Mouse (Mus musculus) limb, embryonic 15.5 days (tissue): ENCODE data around the gene 9130409I23Rik. TPM values are rescaled to one million over a fixed set of nuclear protein-coding genes. Genes with fewer than 3 reads are reported as not detected.
"Not testable (repeated sequence)": the region's sequence is repeated elsewhere in the genome, so short reads cannot be mapped to it uniquely, and the experiment has no call there.

ENCODE experiments used
- ATAC-seq: fragments of 200-750 bp; cut with Nextera tagmentation; 2 replicates; pipeline ENCODE4 v1.8.0; 2017; ENCODE audit warnings: low read depth, moderate TSS enrichment; ENCODE audit not compliant: insufficient number of reproducible peaks, low FRiP score, low TSS enrichment
- H3K27ac ChIP-seq: fragments of 300-500 bp; sonication (generic); 2 replicates; pipeline ENCODE4 v1.5.1; 2015; ENCODE audit warnings: moderate library complexity, mild to moderate bottlenecking, inconsistent platforms
- H3K27me3 ChIP-seq: fragments of 300-500 bp; sonication (generic); 2 replicates; pipeline ENCODE4 v1.6.1; 2015; ENCODE audit warnings: inconsistent platforms
- H3K36me3 ChIP-seq: fragments of 300-500 bp; sonication (generic); 2 replicates; pipeline ENCODE4 v1.6.1; 2015; ENCODE audit warnings: inconsistent platforms
- H3K4me1 ChIP-seq: fragments of 300-500 bp; sonication (generic); 2 replicates; pipeline ENCODE4 v1.6.1; 2015; ENCODE audit warnings: inconsistent platforms
- H3K4me2 ChIP-seq: fragments of 300-500 bp; sonication (generic); 2 replicates; pipeline ENCODE4 v1.6.1; 2015; ENCODE audit warnings: mild to moderate bottlenecking, inconsistent platforms
- H3K4me3 ChIP-seq: fragments of 300-500 bp; sonication (generic); 2 replicates; pipeline ENCODE4 v1.5.1; 2015; ENCODE audit warnings: mild to moderate bottlenecking, inconsistent platforms
- H3K9ac ChIP-seq: fragments of 300-500 bp; sonication (generic); 2 replicates; pipeline ENCODE4 v1.6.1; 2015; ENCODE audit warnings: inconsistent platforms
- H3K9me3 ChIP-seq: fragments of 300-500 bp; sonication (generic); 2 replicates; pipeline ENCODE4 v1.6.1; 2016; ENCODE audit warnings: inconsistent platforms
- WGBS: fragments of 180-500 bp; shearing (Covaris S2); methylation state at CpG from one replicate; pipeline ENCODE4 v1.1.7; 2015; 5-methylcytosine and 5-hydroxymethylcytosine counted together
- polyA plus RNA-seq: library from polyadenylated mRNA; unstranded; fragments of >200 nt; fragmentation: Nextera tagmentation; extraction: Ambion mirVana; gene quantifications from 2 replicates; pipeline ENCODE4 v1.2.1, GENCODE M21; 2015

9130409I23Rik gene
- polyA plus RNA-seq, 1 experiment from 2014 or later: not detected

GRCm38 (mm10) chr1:181014731-181015500, 36.1 kb upstream of the 9130409I23Rik start:
- Histone ChIP-seq H3K27me3 (no peaks in the 10 kb centered on the region), H3K27ac (0 out of 2 replicates have a peak overlapping the region, but pooled peaks have one; percentile 14), H3K4me1 (peaks cover 38% of the 10 kb centered on the region), H3K4me2 (no peak overlapping the region), H3K4me3 (no peak overlapping the region), H3K9me3 (no peaks in the 10 kb centered on the region), H3K9ac (0 out of 2 replicates have a peak overlapping the region, but pooled peaks have one; percentile 11), H3K36me3 (no peaks in the 10 kb centered on the region)
- WGBS: 57% methylated on average over 6 of the region's 6 CpGs
- ATAC-seq: no peak

GRCm38 (mm10) chr1:181015558-181015957, 35.5 kb upstream of the 9130409I23Rik start:
- Histone ChIP-seq H3K9ac (no peak overlapping the region), H3K4me3 (no peak overlapping the region), H3K9me3 (no peaks in the 10 kb centered on the region), H3K4me2 (0 out of 2 replicates have a peak overlapping the region, but pooled peaks have one; percentile 4), H3K36me3 (no peaks in the 10 kb centered on the region), H3K27me3 (no peaks in the 10 kb centered on the region), H3K4me1 (peaks cover 34% of the 10 kb centered on the region), H3K27ac (no peak overlapping the region)
- ATAC-seq: no peak

GRCm38 (mm10) chr1:181016045-181016444, 35.0 kb upstream of the 9130409I23Rik start:
- Histone ChIP-seq H3K36me3 (no peaks in the 10 kb centered on the region), H3K9ac (no peak overlapping the region), H3K27me3 (no peaks in the 10 kb centered on the region), H3K4me2 (no peak overlapping the region), H3K9me3 (no peaks in the 10 kb centered on the region), H3K27ac (0 out of 2 replicates have a peak overlapping the region, but pooled peaks have one; percentile 28), H3K4me1 (peaks cover 33% of the 10 kb centered on the region), H3K4me3 (no peak overlapping the region)
- WGBS: 74% methylated on average over 4 of the region's 4 CpGs
- ATAC-seq: no peak

GRCm38 (mm10) chr1:181016532-181017131, 34.4 kb upstream of the 9130409I23Rik start:
- peaks cover 33% of the 10 kb centered on the region for H3K4me1 ChIP-seq
- H3K9me3 ChIP-seq: no peaks in the 10 kb centered on the region
- no peaks in the 10 kb centered on the region for H3K36me3 ChIP-seq
- H3K4me3 ChIP-seq: peak overlapping the region; percentile 51
- peak; percentile 79; the same call in 1 of the 2 replicates for ATAC-seq
- peak overlapping the region; percentile 90 for H3K4me2 ChIP-seq
- no peaks in the 10 kb centered on the region for H3K27me3 ChIP-seq
- 2% methylated on average over 21 of the region's 21 CpGs for WGBS
- peak overlapping the region; percentile 77 for H3K27ac ChIP-seq
- H3K9ac ChIP-seq: peak overlapping the region; percentile 33; the same call in 1 of the 2 replicates

GRCm38 (mm10) chr1:181017212-181017711, 33.8 kb upstream of the 9130409I23Rik start:
- no peaks in the 10 kb centered on the region for H3K9me3 ChIP-seq
- peak overlapping the region; percentile 77 for H3K27ac ChIP-seq
- peak overlapping the region; percentile 51 for H3K4me3 ChIP-seq
- H3K9ac ChIP-seq: peak overlapping the region; percentile 33; the same call in 1 of the 2 replicates
- peaks cover 33% of the 10 kb centered on the region for H3K4me1 ChIP-seq
- ATAC-seq: peak; percentile 45; the same call in 1 of the 2 replicates
- H3K4me2 ChIP-seq: peak overlapping the region; percentile 90
- WGBS: under 1% methylated on average over 22 of the region's 22 CpGs
- H3K27me3 ChIP-seq: no peaks in the 10 kb centered on the region
- H3K36me3 ChIP-seq: no peaks in the 10 kb centered on the region

- Histone ChIP-seq H3K27me3 (no peaks in the 10 kb centered on the region), H3K36me3 (no peaks in the 10 kb centered on the region), H3K9ac (no peak overlapping the region), H3K4me3 (no peak overlapping the region), H3K27ac (peak overlapping the region; percentile 77; the same call in 1 of the 2 replicates), H3K4me2 (no peak overlapping the region), H3K4me1 (peaks cover 33% of the 10 kb centered on the region), H3K9me3 (no peaks in the 10 kb centered on the region)
- ATAC-seq: no peak
- 74% methylated on average over 13 of the region's 13 CpGs for WGBS
Measured at GRCm38 (mm10) chr1:181017890-181018420, 33.1 kb upstream of the 9130409I23Rik start.

GRCm38 (mm10) chr1:181020756-181021487, 30.1 kb upstream of the 9130409I23Rik start, which contains the start of gene Ephx1:
Ephx1 (minus strand) TSS chr1:181020904.
- no peaks in the 10 kb centered on the region for H3K36me3 ChIP-seq
- no peak within 1 kb of the TSS for H3K4me3 ChIP-seq
- WGBS: 52% methylated on average over 5 of the region's 5 CpGs
- no peak within 1 kb of the TSS for H3K4me2 ChIP-seq
- H3K27ac ChIP-seq: no peak within 1 kb of the TSS
- peaks cover 19% of the 10 kb centered on the region for H3K4me1 ChIP-seq
- no peak for ATAC-seq
- H3K9ac ChIP-seq: no peak within 1 kb of the TSS
- H3K9me3 ChIP-seq: no peaks in the 10 kb centered on the region
- no peaks in the 10 kb centered on the region for H3K27me3 ChIP-seq

DNA sequence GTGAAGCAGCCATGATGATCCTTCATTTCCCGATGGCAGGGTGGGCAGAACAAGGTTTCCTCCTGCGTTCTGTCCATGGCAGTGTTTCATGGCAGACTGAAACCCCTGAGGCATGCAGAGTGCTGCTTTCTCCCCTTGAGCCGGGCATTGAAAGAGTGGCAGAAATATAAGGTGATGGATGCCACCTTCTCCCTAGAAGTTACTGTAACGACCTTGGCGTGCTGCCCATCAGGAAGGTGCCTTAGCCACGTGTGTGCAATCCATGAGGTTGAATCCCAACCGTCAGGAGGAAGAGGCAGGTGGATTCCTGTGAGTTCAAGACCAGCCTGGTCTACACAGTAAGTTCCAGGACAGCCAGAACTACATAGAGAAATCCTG, 29.6 kb upstream of the 9130409I23Rik start:
- H3K4me1 ChIP-seq: peaks cover 16% of the 10 kb centered on the region
- H3K9me3 ChIP-seq: no peaks in the 10 kb centered on the region
- no peak overlapping the region for H3K4me2 ChIP-seq
- no peak overlapping the region for H3K27ac ChIP-seq
- no peaks in the 10 kb centered on the region for H3K27me3 ChIP-seq
- no peak for ATAC-seq
- 64% methylated on average over 7 of the region's 7 CpGs for WGBS
- H3K4me3 ChIP-seq: no peak overlapping the region
- H3K9ac ChIP-seq: no peak overlapping the region
- no peaks in the 10 kb centered on the region for H3K36me3 ChIP-seq

GRCm38 (mm10) chr1:181022265-181022664, 28.8 kb upstream of the 9130409I23Rik start:
- Histone ChIP-seq H3K4me2 (no peak overlapping the region), H3K9me3 (no peaks in the 10 kb centered on the region), H3K27me3 (no peaks in the 10 kb centered on the region), H3K9ac (no peak overlapping the region), H3K27ac (no peak overlapping the region), H3K36me3 (no peaks in the 10 kb centered on the region), H3K4me1 (peaks cover 8% of the 10 kb centered on the region), H3K4me3 (no peak overlapping the region)
- ATAC-seq: no peak
- WGBS: 4% methylated on average over 1 of the region's 1 CpGs

- ATAC-seq, H3K4me2 ChIP-seq, H3K36me3 ChIP-seq, H3K4me1 ChIP-seq, H3K4me3 ChIP-seq, H3K9ac ChIP-seq, H3K27me3 ChIP-seq, H3K27ac ChIP-seq, H3K9me3 ChIP-seq: not testable (repeated sequence)
- 85% methylated on average over 5 of the region's 5 CpGs for WGBS
Measured at GRCm38 (mm10) chr1:181035015-181035778, 15.8 kb upstream of the 9130409I23Rik start.

- Histone ChIP-seq H3K4me1 (no peaks in the 10 kb centered on the region), H3K9ac (no peak overlapping the region), H3K27ac (no peak overlapping the region), H3K9me3 (no peaks in the 10 kb centered on the region), H3K4me2 (no peak overlapping the region), H3K27me3 (0 out of 2 replicates have a peak, but pooled peaks cover 4% of the 10 kb centered on the region), H3K4me3 (no peak overlapping the region), H3K36me3 (no peaks in the 10 kb centered on the region)
- 64% methylated on average over 4 of the region's 4 CpGs for WGBS
- ATAC-seq: no peak
Measured at GRCm38 (mm10) chr1:181037623-181038022, 13.4 kb upstream of the 9130409I23Rik start.
